Mouse (Mus musculus): ENCODE measurements around the gene Anp32b. TPM values are rescaled to one million over a fixed set of nuclear protein-coding genes. Genes with fewer than 3 reads are reported as not detected.

Anp32b gene
- total and polyA plus RNA-seq, 2 experiments from 2014 or later, result 9.2 to 76.0 TPM

DNA sequence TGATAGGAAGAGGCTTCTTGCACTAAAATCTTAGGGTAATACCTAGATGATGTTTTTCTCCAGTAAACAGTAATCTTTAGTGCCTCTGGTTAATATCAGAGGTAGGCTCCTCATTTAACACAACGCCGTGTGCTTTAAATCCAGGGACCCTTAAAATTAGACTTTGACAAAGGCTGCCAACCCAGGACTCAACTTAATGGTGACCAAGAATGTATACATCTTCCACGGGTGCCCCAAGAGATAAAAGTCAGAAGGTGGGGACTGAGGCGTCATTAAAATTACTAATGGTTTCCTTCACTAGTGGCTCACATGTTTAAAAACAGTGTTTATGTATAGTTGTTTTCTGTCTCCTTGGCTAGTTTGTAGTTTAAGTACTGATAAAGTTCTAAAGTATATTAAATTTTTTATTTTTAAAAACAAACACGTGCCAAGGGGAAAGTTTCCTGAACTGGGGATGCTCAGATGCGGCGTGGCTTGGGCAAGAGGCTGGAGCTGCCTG lies 633 bp upstream of the Anp32b start:
- Histone ChIP-seq H3K9ac (replicated peaks; ENCODE audit: low read depth, low read length) (peak overlapping the region; percentile 86), H3K36me3 (replicated peaks; ENCODE audit: control insufficient read depth, insufficient read depth, low read length) (no peaks in the 10 kb centered on the region), H3K4me1 (ENCODE audit: control insufficient read depth, insufficient read depth) (peaks cover 29% of the 10 kb centered on the region), H3K27me3 (ENCODE audit: control insufficient read depth, insufficient read depth, low read length) (no peaks in the 10 kb centered on the region), H3K9me3 (replicated peaks; ENCODE audit: control insufficient read depth, low read length) (no peaks in the 10 kb centered on the region), H3K4me3 (ENCODE audit: low read depth, low read length) (peak overlapping the region; percentile 87), H3K4me2 (ENCODE audit: low read depth, low read length) (peak overlapping the region; percentile 69), H3K27ac (ENCODE audit: low read depth) (peak overlapping the region; percentile 97; the same call in 1 of the 2 replicates)
- WGBS, result 40% methylated on average over 7 of the region's 7 CpGs
- DNase-seq (ENCODE audit: low spot score), result no peak
- TF ChIP-seq EP300 (IDR thresholded peaks at IDR 0.05; ENCODE audit: low read depth) (no peak), CTCF (IDR thresholded peaks at IDR 0.05; ENCODE audit: low read depth) (no peak)
- ATAC-seq (ENCODE audit: insufficient read depth, low read depth), result no peak

DNA sequence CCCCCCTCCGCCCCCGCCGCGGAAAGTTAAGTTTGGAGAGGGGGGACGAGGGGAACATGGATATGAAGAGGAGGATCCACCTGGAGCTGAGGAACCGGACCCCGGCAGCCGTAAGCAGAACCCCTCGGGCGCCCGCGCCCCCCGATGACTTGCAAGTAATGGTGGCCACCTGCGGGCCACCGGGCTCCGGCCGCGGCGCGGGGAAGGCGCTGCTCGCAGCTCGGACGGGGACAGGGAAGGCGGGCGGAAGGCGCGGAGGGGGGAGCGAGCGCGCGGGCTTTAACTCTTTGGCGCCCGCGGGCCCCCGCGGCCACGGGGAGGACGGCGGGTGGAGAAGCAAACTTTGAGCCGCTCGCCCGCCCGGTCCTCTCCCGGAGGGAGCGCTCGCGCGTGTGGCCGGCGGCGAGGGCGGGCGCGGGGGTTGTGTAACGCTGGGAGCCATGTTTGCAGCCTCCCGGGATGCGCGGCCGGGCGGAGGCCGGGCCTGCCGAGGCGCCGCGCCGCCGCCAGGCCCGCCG lies 597 bp downstream of the Anp32b start:
- peak; percentile 62 for DNase-seq (ENCODE audit: low spot score)
- H3K36me3 ChIP-seq (replicated peaks; ENCODE audit: control insufficient read depth, insufficient read depth, low read length), result no peaks in the 10 kb centered on the region
- H3K9ac ChIP-seq (replicated peaks; ENCODE audit: low read depth, low read length), result peak overlapping the region; percentile 86
- no peaks in the 10 kb centered on the region for H3K9me3 ChIP-seq (replicated peaks; ENCODE audit: control insufficient read depth, low read length)
- TF ChIP-seq EP300 (IDR thresholded peaks at IDR 0.05; ENCODE audit: low read depth) (no peak), CTCF (IDR thresholded peaks at IDR 0.05; ENCODE audit: low read depth) (no peak)
- ATAC-seq (ENCODE audit: insufficient read depth, low read depth), result peak; percentile 54
- peak overlapping the region; percentile 87 for H3K4me3 ChIP-seq (ENCODE audit: low read depth, low read length)
- no peaks in the 10 kb centered on the region for H3K27me3 ChIP-seq (ENCODE audit: control insufficient read depth, insufficient read depth, low read length)
- peak overlapping the region; percentile 69 for H3K4me2 ChIP-seq (ENCODE audit: low read depth, low read length)
- 0% methylated on average over 37 of the region's 70 CpGs for WGBS
- peak overlapping the region; percentile 97 for H3K27ac ChIP-seq (ENCODE audit: low read depth)
- H3K4me1 ChIP-seq (ENCODE audit: control insufficient read depth, insufficient read depth), result peaks cover 32% of the 10 kb centered on the region

DNA sequence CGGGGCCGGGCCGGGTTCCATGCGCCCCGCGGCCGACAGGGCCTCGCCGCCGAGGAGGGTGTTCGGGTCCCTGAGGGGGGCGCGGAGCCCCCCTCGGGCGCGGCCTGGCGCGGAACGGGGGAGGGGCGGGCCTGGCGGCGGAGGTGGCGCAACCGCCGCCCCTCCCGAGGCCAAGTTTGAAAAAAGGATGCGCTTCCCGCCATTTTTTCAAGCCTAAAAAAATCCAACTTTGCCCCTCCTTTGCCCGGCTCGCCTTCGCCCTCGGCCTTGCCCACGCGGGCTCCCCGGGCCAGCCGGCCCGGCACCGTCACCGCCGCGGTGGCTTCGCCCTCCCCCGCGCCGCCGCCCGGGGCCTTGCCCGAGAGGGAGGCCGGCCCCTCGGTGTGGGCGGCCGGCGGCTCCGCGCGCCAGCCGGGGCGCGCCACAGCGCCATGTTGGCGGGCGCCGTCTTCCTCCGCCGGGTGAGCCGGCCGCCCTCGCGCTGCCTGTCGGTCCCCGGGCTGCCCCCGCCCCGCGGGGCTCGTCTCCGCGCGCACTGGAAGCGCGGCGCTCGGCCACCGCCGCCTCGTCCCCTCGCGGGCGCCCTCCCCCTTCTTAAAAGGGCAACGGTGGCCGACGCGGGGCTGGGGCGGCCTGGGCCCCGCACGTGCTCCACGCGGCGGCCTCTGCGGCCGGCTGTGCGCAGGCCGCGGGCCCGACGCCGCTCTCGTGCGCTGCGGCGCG lies 1.2 kb downstream of the Anp32b start:
- TF ChIP-seq EP300 (IDR thresholded peaks at IDR 0.05; ENCODE audit: low read depth) (no peak), CTCF (IDR thresholded peaks at IDR 0.05; ENCODE audit: low read depth) (no peak)
- Histone ChIP-seq H3K4me2 (ENCODE audit: low read depth, low read length) (peak overlapping the region; percentile 69), H3K36me3 (replicated peaks; ENCODE audit: control insufficient read depth, insufficient read depth, low read length) (no peaks in the 10 kb centered on the region), H3K27me3 (ENCODE audit: control insufficient read depth, insufficient read depth, low read length) (no peaks in the 10 kb centered on the region), H3K9ac (replicated peaks; ENCODE audit: low read depth, low read length) (peak overlapping the region; percentile 86), H3K9me3 (replicated peaks; ENCODE audit: control insufficient read depth, low read length) (no peaks in the 10 kb centered on the region), H3K4me3 (ENCODE audit: low read depth, low read length) (peak overlapping the region; percentile 87), H3K4me1 (ENCODE audit: control insufficient read depth, insufficient read depth) (peaks cover 32% of the 10 kb centered on the region), H3K27ac (ENCODE audit: low read depth) (peak overlapping the region; percentile 97)
- ATAC-seq (ENCODE audit: insufficient read depth, low read depth) (peak; percentile 52), DNase-seq (ENCODE audit: low spot score) (peak; percentile 74)
- under 1% methylated on average over 81 of the region's 111 CpGs for WGBS

DNA sequence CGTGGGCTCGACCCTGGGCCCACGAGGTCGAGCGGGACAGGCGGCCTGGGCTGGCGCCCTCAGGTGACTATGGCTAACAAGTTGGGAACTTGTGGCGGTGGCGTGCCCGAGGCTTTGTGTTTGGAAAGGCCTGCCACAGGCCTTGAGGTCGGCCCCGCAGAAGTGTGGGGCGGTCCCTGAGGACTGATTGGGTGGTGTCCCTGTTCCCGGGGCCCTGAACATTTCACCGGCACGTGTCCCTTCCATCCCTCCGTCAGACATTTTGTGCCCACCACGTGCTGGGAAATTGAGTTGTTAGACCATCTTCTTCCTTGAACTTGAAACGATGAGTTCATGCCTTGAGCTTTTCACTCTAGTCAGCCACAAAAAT lies 1.8 kb downstream of the Anp32b start:
- Histone ChIP-seq H3K27ac (ENCODE audit: low read depth) (peak overlapping the region; percentile 97), H3K9ac (replicated peaks; ENCODE audit: low read depth, low read length) (peak overlapping the region; percentile 86), H3K4me3 (ENCODE audit: low read depth, low read length) (peak overlapping the region; percentile 87), H3K36me3 (replicated peaks; ENCODE audit: control insufficient read depth, insufficient read depth, low read length) (no peaks in the 10 kb centered on the region), H3K4me1 (ENCODE audit: control insufficient read depth, insufficient read depth) (peaks cover 32% of the 10 kb centered on the region), H3K4me2 (ENCODE audit: low read depth, low read length) (peak overlapping the region; percentile 69), H3K9me3 (replicated peaks; ENCODE audit: control insufficient read depth, low read length) (no peaks in the 10 kb centered on the region), H3K27me3 (ENCODE audit: control insufficient read depth, insufficient read depth, low read length) (no peaks in the 10 kb centered on the region)
- WGBS, result under 1% methylated on average over 19 of the region's 19 CpGs
- ATAC-seq (ENCODE audit: insufficient read depth, low read depth), result peak; percentile 15; the same call in 1 of the 2 replicates
- DNase-seq (ENCODE audit: low spot score), result peak; percentile 56
- no peak for TF ChIP-seq CTCF (IDR thresholded peaks at IDR 0.05; ENCODE audit: low read depth)
- no peak for TF ChIP-seq EP300 (IDR thresholded peaks at IDR 0.05; ENCODE audit: low read depth)

DNA sequence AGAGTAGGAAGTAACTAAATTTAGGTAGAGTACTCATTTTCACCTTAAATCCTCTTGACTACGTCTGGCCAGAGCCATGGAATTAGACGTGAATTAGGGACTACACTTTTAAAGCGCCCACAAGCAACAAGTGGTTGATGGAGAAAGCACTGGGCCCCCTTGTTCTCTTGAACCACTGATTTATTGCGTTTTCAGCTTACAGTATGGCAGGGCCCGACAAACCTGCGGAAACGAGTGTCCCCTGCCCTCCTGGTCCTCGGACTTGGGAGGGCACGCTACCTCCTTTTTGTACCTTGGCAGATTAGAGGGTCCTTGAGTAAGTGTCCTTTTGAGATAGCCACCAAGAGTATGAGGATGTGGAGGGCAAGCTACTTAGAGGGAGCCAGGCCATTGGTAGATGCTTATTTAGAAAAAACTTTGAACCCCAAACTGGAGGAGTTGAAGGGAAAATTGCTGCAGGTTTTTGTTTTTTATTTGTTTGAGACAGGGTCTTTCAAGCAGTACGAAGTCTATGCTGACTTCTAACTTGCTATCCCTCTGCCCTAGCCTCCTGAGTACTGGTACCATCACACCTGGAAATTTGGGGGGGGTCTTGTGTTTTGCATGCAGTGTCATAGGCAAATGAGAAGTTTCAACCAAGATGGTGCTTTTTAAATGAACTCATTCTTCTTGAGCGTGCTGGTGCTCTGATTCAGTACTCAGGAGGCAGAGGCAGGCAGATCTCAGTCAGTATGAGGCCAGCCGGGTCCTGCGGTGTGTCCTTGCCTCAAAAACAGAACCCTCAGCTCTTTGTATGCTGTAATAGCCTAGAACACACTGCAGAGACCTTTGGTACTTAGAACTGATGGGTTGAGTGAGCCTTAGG lies 2.4 kb downstream of the Anp32b start:
- Histone ChIP-seq H3K9me3 (replicated peaks; ENCODE audit: control insufficient read depth, low read length) (no peaks in the 10 kb centered on the region), H3K9ac (replicated peaks; ENCODE audit: low read depth, low read length) (no peak overlapping the region), H3K4me3 (ENCODE audit: low read depth, low read length) (peak overlapping the region; percentile 87), H3K4me1 (ENCODE audit: control insufficient read depth, insufficient read depth) (peaks cover 35% of the 10 kb centered on the region), H3K36me3 (replicated peaks; ENCODE audit: control insufficient read depth, insufficient read depth, low read length) (no peaks in the 10 kb centered on the region), H3K4me2 (ENCODE audit: low read depth, low read length) (peak overlapping the region; percentile 69), H3K27me3 (ENCODE audit: control insufficient read depth, insufficient read depth, low read length) (no peaks in the 10 kb centered on the region), H3K27ac (ENCODE audit: low read depth) (peak overlapping the region; percentile 43; the same call in 1 of the 2 replicates)
- no peak for ATAC-seq (ENCODE audit: insufficient read depth, low read depth)
- WGBS, result 50% methylated on average over 13 of the region's 13 CpGs
- no peak for DNase-seq (ENCODE audit: low spot score)
- TF ChIP-seq CTCF (IDR thresholded peaks at IDR 0.05; ENCODE audit: low read depth), result no peak
- TF ChIP-seq EP300 (IDR thresholded peaks at IDR 0.05; ENCODE audit: low read depth), result no peak
